Mouse (Mus musculus): ENCODE data around the gene Morn1.

The Morn1 gene

DNA sequence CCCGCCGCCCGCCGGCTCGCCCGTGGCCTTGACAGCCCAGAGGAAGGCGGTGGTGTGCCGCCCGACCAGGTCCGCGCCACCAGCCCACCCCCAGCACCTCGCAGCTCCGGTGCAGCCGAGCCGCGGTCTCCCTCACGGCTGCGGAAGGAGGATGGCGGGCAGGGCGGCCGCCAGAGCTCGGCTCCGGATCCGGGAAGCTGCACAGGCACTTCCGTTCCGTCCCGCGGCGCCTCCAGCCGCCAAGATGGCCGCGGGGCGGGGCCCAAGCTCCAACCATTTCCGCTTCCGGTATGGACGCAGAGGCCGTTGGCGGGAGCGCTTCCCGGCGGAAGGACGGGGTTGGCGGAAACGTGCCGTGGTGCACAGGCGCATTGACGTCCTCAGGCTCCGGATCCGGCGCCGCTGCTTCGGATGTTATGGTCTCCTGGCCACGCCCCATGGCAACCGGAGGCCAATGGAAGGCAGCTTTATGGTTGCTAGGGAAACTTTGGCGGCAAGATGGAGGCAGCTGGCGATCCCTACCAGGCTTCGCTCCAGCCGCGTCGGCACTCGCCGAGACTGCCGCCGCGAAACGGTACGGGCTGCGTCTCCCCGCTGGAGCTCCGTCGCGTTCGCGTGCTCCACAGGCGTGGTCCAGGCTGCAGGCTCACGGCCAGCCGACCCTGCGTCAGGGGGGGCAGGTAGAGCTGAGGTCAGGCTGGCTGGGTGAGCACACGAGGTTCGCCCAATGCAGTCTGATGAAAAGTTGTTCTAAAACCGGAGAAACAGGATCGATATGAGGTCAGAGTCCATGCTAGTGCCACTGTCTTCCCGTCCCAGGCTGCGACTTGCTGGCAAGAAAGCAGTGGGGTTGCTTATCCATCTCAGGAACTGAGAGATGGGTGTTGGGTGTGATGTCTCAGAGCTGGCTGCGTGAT lies at the start of gene Morn1, which contains the start of gene Rer1:
Gene Morn1 (plus strand): TSS at position 470 of the 917 bp plus-strand sequence.
Gene Rer1 (minus strand): TSS at position 275 of the 917 bp plus-strand sequence.
- DNase-seq: peak; percentile 100

DNA sequence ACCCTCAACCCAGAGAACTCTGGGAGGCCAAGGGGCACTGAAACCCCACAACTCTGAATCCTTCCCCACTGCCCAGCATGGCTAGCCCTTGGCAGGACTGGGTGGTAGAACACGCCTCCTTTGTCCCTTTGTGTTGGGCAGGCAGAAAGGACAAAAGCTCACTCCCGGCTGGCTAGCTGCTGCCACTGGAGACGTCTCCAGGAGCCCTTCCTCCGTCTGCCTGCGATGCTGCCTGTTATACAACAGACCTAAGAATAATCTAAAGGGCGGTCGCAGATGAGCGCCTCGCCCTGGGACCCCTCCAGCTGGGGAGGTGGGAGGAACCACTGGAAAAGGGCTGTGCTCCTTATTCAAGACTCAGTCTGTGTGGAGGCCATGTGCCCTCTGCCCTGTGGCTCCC lies 46.2 kb upstream of the Morn1 start:
- DNase-seq: no peak

DNA sequence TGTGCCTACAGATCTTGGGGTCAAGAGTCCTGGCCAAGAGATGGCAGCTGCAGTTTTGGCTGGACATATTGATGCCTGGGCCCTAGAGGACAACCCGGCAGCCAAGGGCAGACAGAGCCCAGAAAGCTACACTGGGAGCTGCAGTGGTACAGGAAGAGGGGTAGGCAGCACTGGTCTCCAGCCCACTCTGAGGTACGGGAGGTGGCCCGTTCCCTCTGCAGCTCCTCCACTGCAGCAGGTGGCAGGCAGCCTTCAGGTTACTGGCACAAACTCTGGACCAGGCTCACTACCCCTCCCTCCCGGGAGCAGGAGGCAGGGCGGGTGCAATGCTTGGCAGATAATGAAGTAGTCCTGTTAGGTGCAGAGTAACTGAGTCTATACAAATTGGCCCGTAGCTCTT lies 45.7 kb upstream of the Morn1 start:
- peak; percentile 68 for DNase-seq

DNA sequence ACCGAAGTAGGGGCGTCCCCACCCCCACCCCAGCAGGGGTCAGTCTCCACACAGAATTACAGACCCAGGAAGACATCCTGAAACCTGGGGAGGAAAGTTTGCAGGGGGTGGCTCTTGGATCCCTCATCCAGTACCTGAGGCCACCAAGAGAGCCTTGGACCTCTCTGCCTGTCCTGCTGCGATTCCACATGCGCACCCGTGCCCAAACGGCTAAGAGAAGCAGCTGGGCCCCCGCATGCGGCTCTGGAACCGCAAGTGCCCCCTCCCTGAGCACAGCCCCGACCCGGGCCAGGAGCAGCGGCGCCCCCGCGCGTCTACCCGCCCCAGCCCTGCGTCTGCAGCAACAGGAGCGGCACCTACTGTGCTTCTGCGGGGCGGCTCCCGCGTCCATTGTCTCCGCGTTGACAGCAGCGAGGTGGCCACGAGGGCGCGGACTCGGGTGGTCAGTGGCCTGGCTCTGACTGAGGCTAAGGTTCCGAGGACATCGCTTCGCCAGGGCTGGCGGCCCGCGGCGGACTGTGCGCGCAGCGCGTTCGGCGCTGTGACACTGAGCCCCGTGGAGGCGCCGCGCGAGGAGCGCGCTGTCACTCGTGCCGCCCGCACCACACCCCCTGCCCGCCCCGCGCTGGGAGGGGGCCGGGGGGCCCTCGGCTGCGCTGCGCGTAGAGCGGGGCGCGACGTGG lies 43.6 kb upstream of the Morn1 start:
- DNase-seq: peak; percentile 64

DNA sequence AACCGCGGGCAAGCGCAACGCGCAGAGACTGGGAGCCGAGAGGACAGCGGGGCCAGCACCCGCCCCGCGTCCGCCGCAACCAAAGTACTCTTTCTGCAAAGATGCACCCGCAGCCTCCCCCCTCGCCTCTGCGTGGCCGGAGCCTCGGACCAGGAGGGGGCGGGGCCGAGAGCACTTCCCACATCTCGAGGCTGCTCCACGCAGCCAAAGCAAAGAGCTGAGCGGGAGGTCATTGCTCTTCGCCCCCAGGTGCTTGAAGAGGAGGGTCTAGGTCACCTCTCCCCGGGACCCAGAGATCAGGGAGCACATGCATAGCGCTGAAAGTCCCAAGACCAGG lies 43.1 kb upstream of the Morn1 start:
- DNase-seq: no peak

DNA sequence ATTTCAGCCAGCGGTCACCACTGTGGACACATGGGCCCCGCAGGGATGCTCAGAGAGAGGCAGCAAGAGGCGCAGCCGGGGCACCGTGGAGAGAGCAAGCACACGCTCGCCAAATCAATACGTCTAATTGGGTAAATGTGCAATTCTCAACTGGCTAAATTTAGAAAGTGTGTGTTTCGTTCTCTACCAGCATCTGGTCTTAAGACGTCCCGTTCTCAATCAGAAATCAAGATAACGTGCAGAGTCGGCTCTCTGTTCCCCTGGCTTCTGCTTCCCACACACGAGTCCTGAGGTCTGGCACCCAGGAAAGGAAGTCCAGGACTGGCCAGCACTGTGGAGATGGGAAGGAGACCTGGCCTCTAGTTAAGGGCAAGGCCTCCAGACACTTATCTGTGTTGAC lies 39.7 kb upstream of the Morn1 start:
- no peak for DNase-seq

DNA sequence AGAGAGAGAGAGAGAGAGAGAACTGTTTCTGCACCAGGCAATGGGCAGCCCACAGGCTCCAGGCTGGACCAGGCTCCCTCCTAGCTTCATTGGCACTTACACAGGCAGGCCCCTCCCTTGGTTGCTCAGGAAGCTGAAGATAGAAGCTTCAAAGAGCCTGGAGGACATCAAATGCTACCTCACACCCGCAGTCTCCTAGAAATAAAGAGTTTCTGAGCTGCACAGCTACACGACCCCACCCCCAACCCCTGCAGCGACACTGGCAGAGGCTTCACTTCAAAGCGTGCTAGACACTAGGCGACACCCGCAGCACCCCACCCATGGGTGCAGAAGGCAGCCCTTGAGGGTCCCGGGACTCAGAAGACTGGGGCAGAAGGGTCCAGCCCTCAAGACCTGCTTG lies 36.3 kb upstream of the Morn1 start:
- DNase-seq: no peak

DNA sequence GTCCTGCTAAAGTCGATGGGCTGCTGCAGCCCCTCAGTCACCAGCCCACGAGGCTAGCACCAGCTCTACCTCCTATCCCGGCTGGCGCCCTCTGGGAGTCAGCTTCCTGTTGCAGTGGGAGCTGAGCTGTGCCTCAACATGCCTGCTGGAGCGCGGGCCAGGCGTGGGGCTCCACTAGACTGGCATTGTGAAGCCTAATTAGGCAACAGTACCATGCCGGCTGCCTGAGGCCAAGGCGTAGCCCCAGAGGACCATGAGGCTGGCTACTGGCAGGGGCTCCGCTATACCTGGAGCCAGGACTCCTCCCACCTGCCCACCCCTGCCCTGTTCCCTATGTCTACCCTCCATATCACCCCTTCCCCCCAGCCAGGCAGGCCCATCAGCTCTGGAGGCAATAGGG lies 29.7 kb upstream of the Morn1 start, which contains the start of gene Plch2:
Gene Plch2 (minus strand): TSS at position 61 of the 400 bp plus-strand sequence.
- no peak for DNase-seq

DNA sequence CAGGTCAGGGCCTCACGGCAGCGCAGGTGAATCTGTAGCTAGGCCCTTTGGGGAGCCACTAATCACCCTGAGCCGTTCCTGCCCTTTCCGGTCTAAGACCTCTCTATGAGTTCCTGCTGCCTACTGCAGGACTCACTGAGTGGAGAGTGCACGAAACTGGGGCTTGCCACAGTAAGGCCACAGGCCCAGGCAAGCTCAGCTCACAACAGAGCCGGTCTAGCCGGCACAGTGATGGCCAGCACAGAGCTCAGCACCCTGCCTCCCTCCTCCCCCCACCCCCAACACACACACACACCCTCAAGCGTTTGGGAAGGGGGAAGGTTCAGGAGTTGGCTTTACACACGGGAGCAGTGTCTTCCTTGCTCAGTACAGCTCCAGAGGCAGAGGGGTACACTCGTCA lies 28.1 kb upstream of the Morn1 start:
- no peak for DNase-seq

DNA sequence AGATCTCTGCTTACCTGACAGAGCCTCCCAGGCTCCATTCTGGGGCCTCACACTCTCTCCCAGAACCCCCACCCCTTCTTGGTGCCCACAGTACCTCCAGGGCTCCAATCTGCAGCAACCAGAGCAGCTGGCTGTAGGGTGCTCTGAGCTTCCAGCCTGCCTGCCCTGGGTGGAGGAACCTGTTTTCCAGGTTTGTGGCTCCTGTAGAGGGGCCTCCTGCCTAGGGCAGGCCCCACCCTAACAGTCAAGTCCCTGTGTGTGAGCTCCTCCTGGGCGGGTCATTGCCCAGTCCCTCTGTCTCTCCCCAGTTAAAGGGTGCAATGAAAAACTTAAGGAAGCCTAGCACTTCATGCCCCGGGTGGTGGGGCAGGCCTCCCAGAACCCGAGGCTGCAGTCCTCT lies 22.5 kb upstream of the Morn1 start:
- DNase-seq: peak; percentile 42

DNA sequence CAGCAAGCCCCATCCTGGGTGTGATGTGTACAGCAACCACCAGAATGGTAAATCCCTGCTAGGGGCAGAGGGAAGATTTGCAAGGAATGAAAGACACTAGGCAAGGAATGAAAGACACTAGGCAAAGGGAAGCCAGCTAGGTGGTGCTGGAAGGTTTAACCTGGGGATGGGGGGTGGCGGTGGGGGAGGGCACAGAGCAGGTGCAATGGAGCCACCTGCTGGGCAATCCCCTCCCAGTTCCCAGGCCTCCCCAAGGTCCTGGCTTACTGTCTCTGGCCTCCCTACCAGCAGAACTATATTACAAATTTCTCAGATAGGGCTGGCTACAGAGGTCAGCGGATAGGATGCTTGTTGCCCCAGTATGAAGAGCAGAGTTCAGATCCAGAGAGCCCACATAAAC lies 21.9 kb upstream of the Morn1 start:
- DNase-seq: no peak

DNA sequence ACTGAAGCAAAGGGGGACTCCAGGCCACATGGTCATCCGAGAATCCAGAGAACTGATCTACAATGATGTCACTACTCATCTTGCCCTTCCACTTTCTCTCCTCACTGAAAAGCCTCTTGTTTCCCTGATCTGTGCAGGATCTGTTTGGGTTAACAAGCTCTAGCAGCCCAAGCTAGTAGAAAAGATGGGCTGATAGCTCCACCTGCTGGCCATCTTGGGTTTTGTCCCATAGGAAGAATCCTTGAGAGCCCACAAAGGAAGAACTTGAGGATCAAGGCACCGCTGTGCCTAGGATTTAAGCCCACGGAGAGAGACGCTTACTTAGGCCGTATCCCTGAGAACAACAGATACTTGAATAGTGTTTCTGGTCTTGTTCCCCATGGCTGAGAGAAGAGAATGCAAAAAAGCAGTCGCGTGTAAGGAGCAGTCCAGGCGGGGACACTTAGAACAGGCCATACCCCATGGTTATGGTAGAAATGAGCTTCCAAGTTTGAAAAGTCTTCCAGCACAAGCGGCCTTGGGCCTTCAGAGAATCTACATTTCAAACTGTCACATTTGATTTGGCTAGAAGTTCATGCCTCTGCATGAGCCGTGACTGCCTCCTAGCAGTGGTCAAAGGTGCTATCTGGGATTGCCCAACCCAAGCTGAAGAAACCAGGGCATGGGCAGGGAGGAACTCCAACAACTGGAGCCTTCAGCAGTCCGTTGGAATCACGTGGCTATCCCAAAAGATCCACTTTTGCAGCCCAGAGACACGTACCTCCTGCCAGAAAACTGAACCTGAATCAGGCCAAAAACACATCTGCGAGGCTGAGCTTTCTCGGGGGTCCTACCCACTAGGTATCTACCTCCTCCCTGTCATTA lies 20.2 kb upstream of the Morn1 start:
- peak; percentile 89 for DNase-seq

DNA sequence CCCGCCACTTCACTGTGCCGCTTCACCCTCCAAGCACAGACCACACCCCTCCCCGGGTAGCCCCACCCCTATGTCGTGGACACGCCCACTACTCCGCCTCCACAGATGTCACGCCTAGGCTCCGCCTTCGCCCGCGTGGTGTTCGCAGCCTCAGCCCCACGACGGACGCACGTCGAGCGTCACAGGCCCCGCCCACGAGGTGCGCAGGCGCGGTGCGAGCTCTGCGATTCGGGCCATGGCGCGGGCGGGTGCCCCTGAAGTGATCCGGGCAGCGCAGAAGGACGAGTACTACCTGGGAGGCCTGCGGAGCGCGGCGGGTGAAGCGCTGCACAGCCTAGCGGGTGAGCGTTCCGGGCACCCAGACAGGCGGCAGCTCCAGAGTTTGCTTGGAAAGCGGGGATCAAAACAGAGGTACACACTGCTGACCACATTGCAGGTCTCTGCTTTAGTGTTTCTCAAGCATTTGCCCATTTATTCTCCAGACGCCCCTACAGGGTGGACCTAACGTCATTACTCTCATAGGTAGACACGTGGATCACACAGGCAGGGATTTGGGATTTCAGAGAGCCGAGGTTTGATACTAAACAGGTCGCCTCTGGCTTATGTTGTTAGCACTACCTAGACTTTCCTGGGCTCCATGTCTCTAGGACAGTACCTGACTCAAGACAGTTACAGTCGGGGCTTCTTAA lies 19.4 kb upstream of the Morn1 start, which contains the start of gene Pex10:
Gene Pex10 (plus strand): TSS at position 183 of the 689 bp plus-strand sequence.
- peak; percentile 97 for DNase-seq

DNA sequence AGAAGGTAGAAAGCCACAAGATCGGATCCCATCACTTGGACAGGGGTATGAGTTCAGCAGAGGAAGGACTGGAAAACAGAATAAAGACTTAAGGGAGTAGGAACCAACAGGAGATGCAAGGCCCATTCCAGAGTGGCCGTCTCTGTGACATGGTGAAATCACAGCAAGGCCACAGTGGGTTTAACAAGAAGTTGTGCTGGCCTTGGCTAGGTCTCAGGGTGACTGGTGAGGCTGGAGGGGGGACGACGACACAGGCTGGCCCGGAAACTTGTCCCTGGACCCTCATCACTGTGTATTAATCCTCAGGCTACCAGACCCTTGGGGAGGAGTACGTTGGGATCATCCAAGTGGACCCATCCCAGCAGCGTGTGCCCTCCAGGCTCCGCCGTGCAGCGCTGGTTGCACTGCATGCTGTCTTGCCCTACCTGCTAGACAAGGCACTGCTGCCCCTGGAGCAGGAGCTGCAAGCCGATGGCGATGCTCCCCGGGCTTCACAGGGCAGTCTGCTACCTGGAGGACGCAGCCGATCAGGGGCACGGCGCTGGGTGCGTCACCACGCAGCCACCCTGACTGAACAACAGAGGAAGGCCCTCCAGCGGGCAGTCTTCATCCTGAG lies 17.9 kb upstream of the Morn1 start:
- DNase-seq: peak; percentile 61

DNA sequence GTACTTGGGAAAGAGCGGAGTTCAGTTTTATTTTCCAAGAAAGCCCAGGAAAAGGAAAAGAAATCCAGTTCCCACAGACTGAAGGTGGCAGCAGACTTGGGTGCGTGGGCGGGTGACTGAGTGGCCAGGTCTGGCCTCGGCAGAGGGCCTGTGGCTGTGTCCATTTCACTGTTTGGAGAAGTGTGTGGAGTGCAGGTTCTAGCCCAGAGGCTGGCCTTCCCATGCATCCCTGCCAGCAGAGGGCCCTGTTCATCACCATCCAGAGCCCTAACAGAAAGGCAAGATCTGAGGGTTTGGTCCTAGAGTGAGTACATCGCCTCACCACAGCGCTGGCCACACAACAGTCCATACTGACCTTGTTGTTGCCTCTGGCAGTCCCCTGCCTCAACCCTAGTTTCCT lies 17.2 kb upstream of the Morn1 start:
- DNase-seq: peak; percentile 78

DNA sequence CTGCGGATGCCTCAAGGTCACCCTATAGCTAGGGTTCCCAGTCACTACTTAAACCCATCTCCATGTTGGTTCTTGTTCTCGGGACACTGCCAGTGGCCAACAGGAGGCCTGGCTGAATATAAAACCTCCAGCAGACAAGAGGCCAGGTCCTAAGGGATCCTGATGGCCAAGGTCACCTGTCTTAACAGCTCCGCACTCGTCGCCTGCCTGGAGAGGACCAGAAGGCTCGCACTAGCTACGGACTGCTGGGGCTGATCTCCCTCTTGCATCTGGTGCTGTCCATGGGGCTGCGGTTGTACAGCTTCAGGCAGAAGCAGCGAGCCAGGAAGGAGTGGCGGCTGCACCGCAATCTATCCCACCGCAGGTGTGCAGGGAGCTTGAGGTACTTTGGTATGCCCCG lies 16.2 kb upstream of the Morn1 start:
- peak; percentile 43 for DNase-seq

DNA sequence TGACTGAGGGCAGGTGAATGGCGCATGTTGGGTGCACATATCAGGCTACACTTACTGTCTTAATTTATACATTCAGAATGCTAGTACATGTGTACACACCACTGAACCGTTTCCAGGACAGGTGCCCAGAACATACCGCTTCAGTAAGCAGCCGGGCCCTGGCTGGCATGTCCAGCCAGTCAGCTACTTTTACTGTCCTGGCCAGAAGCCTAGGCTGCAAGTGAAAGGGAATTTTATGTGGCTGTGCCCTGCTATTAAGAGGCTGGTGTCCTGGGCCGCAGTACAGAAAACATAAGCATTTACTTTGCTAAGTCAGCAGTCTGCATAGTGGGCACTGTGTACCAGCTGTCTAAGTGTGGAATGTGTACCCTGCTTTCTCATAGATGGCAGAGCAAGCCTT lies 15.5 kb upstream of the Morn1 start:
- DNase-seq: peak; percentile 49

DNA sequence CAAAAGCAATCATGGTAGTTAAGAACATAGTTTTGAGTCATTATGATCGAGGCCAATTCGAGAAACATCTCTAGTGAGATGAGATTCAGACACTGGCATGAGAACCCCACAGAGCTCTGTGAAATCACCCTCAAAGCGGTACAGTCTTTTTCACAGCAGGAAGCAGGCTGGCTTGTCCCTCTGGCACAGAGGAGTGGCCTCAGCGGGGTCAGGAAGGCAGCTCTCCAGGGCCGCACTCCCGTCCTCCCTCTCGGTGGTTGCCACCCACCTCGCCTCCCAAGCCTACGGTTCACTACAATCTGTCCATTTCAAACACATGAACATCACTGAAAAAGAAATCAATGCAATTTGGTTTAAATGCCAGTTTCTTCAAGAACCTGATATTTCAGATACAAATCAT lies 12.0 kb upstream of the Morn1 start:
- DNase-seq: peak; percentile 47

DNA sequence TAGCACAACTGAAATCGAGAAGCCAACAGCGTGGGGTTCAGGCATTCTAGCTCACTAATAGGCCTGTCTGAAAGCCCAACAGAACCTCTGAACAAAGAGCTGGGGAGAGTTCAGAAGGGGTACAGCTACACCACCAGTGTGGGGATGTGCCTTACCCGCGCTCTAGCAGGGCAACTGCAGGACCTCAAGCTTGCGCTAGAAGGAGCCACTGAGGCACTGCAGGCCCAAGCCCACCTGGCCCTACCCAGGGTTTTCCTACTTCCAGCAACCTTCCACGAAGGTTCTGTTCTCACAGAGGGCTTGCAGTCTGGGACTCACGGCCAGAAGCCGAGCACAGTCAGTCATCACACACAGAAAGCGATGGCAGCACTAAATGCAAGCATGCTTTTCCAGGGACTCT lies 11.2 kb upstream of the Morn1 start:
- no peak for DNase-seq

DNA sequence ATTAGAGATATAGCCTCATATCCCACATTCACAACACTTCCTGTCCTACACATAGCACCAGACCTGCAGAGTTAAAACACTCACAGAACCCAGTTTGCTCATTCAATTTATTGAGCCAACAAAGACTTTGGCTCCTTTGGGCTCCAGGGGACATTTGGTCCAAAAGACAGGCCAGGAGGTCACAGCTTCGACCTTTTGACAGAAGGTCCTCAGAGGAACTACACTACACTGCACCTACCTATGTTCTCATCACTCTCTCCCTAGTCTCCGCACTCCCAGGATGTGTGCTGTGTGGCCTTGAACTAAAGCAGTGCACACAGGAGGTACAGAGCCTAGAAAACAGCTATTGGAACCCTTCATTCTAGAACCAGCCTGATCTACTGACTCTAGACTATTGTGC lies 10.6 kb upstream of the Morn1 start:
- no peak for DNase-seq

DNA sequence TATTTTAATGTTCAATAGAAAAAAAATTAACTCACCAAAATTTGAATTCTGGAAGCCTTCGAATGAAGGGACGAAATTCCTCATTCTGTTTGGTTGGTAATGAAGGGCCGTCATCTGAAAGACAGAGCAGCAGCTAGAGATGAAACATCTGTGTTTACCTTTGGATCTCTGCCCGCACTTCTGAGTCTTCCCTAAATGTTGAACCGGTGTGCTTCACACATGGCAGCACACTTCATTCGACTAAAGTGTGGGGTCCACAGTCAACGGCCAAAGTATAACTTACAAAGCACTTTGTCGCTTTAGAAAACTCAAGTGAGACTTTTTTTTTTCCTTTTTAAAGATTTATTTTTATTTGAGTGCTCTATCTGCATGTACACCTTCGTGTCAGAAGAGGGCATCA lies 9.7 kb upstream of the Morn1 start:
- DNase-seq: no peak

DNA sequence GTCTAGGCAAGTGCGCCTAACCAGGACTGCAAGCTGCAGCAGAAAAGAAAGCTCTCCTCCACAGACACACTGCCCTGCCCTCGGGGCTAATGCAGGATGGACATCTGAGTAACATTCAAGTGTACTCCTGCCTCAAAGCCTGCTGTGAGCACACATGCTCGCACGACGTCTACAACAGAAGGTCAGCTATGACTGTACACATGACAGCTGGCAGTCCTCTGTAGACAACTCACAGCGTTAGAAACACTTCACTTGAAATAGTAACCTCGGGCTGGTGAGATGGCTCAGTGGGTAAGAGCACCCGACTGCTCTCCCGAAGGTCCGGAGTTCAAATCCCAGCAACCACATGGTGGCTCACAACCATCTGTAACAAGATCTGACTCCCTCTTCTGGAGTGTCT lies 7.6 kb upstream of the Morn1 start:
- peak; percentile 52 for DNase-seq

All from cerebellum, adult 11-12 months (tissue).